Mouse (Mus musculus): ENCODE measurements around the gene Cacna1i. TPM values are rescaled to one million over a fixed set of nuclear protein-coding genes. Genes with fewer than 3 reads are reported as not detected.

Gene Cacna1i
- total RNA-seq, 1 experiment from 2014 or later, result not detected

DNA sequence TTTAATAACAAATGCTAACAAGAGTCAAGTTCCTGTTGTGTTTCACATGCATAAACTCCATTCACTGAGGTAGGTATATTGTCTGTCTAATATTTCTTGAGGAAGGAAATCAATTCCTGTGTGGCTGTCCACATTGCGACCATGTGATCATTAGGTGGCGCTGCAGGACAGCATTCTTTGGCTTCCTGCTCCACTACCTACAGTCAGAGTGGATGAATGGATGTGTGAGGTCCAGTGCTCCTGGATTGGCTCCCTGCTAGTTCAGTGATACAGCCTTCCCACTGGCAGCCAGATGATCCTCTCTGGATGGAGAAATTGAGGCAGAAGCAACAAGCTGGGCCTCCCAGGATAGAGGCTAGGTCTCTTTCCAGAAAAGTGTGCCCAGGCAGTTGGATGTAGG is 20.8 kb upstream of the Cacna1i start:
- peak; percentile 75 for ATAC-seq (replicated peaks; ENCODE audit: low read depth, poor library complexity, severe bottlenecking)

DNA sequence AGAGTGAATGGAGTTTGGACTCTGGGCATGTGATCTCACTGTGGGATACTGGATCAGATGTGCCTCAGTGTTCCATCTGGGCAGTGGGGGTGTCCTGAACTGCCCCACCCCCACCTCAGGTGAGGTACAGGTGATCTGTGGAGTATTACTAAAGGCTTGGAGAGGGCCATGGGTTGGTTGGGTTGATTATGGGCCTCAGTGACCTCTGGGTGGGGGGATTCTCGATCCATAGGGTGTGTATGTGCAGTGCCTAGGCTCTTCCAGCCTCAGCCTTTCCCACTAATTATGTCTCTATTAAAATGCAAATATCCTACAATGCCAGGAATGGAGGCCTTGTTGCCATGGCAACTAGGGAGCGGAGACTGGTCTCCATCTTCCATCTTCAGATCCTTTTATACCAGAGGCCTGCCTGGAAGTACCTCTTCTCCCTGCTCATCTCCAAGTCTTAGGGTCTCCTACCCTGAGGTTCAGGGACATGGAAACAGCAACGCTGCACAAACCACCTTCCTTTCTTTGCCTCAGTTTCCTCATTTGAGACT is 15.1 kb upstream of the Cacna1i start:
- ATAC-seq (replicated peaks; ENCODE audit: low read depth, poor library complexity, severe bottlenecking), result no peak

DNA sequence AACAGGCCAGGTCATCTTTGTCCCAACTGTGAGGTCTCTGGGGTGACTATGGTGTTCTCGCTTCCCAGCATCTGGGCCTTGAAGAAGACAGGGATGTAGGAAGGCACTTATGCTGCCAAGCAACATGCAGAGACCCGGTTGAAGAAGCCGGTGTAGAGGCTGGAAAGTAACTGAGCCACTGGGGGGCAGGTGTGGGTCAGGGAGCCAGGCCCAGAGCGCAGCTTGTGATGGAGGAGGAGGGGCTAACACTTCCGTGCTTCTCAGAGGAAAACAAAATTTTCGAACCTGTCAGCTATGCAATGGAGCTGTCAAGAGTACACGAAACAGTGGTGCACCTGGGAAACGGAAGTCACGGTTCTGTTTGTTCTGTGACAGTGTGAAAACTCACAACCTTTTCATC is 9.9 kb upstream of the Cacna1i start:
- ATAC-seq (replicated peaks; ENCODE audit: low read depth, poor library complexity, severe bottlenecking), result no peak

DNA sequence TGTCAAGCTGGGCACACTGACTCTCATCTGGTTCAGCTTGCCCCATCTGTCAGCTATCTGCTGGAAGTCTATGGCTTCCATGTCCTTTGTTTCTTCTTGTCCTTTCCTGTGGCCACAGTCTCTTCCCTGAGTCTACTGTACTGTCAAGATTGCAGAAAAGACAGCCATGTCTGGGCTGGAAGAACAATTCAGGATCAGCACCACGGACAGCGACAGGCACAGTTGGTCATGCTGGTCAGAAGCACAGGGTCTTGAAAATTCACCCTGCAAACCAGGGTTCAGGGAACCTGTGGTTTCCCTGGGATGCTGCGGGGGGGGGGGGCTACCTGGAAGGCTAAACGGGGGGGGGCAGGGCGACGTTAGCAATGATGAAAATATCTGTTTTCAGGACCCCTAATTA is 9.4 kb upstream of the Cacna1i start:
- ATAC-seq (replicated peaks; ENCODE audit: low read depth, poor library complexity, severe bottlenecking), result peak; percentile 72; the same call in 1 of the 2 replicates

DNA sequence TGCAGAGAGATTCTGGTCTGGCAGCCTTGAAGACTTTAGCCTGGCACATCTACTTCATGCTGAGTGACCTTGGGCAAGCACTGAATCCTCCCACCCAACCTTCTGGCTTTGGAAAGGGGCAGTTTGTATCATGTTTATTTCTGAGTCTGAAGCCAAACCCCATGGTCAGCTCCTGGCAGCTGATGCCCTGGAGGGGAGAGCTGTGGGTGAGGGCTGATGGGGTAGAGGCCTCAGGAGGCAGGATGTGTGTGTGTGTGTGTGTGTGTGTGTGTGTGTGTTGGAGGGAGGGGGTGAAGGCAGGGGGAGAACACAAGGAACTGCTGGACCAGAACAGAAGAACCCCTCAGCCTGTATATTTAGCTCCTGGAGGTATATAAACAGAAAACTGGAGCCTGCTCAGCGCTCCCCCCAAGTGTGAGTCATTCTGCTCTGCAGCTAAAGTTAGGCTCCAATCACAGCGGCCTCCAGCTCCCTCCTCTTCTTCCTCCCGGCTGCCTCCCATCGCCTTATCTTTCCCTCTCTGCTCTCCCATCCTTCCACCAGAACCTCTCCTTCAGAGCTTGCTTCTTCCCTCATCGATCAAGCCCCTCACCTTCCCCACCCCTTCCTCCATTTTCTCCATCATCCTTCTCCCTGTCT is 8.8 kb upstream of the Cacna1i start:
- ATAC-seq (replicated peaks; ENCODE audit: low read depth, poor library complexity, severe bottlenecking), result no peak

DNA sequence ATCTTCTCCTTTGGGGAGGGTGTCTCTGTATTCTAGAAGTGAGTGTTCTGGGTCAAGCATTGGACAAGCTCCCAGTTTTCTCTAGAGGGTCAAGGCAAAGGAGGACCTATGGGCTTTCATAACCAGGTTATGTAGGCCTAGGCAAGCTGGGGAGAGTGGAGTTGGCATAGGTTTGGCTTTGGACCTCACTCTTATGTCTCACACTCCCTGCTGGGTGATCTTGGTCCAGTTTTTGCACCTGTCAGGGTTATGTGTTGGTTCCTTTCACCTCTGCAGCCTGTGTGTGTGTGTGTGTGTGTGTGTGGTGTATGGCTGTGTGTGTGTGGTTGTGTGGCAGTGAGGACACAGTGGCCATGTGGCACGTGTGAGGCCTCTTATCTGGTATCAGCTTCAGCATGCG is 8.0 kb upstream of the Cacna1i start:
- ATAC-seq (replicated peaks; ENCODE audit: low read depth, poor library complexity, severe bottlenecking), result no peak

DNA sequence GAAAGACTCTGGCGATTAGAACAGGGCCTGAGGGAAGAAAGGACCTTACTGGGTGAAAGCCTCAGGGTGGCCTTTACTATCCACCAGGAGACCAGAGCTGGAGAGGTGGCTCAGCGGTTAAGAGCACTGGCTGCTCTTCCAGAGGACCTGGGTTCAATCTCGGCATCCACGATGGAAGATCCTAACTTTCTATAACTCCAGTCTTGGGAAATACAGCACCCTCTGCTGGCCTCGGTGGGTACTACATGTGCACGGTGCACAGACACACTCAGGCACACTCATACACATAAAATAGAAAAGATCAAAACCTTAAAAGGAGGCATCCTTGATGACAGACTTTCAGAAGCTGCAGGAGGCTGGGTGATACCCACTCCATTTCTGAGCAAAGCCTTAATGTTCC is 6.4 kb upstream of the Cacna1i start:
- peak; percentile 80 for ATAC-seq (replicated peaks; ENCODE audit: low read depth, poor library complexity, severe bottlenecking)

DNA sequence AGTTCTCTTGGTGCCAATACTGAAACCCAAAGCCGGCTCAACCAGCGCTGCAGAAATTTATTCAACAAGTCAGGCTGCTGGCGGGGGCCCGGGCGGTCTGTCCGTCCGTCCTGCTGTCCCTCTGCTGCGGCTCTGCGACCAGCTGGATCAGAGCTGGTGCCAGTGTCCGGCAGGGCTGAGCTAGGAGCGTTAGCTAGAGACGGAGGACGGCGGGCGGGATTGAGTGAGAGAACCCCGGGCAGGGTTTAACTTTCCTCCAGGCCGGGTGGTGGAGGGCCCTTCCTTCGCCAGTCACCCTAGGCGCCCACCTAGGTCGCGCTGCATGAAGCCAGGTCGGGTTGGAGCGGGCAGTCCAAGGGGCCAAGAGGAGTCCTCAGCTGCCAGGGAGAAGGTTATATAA is 998 bp downstream of the Cacna1i start:
- ATAC-seq (replicated peaks; ENCODE audit: low read depth, poor library complexity, severe bottlenecking), result no peak

DNA sequence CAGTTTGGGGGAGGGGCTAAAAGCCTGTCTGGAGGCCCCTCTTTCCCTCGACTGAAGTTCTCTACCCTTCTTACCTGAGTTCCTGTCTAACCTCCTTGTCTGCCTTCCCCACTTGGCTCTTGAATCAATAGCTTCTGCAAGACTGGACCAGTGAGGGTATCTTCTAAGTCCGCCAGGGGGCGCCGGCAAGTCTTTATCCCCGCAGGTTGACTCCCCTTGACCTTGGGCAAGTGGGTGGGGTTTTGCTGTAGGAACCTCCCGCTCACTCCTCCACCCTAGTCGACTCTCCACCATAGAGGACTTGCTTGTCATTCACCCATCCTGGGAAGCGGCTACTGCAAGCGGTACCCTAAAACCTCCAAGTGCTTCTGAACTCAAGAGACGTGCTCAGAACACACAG is 2.4 kb downstream of the Cacna1i start:
- peak; percentile 95 for ATAC-seq (replicated peaks; ENCODE audit: low read depth, poor library complexity, severe bottlenecking)

DNA sequence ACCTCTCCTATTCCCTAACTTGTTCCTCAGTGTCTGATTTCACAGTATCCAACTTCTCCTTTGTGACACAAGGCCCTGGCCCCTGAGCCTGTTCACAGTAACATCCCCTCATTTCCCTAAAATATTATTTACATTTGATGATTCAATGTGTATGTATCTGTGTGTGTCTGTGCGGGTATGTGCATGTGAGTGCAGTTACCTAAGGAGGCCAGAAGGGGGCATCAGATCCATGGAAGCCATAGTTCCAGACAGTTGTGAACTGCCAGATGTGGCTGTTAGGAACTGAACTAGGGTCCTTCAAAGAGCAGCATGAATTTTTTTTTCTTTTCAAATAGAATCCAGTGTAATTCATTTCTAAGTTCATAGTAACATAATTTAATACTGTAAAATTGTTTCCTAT is 10.1 kb downstream of the Cacna1i start:
- ATAC-seq (replicated peaks; ENCODE audit: low read depth, poor library complexity, severe bottlenecking), result no peak

DNA sequence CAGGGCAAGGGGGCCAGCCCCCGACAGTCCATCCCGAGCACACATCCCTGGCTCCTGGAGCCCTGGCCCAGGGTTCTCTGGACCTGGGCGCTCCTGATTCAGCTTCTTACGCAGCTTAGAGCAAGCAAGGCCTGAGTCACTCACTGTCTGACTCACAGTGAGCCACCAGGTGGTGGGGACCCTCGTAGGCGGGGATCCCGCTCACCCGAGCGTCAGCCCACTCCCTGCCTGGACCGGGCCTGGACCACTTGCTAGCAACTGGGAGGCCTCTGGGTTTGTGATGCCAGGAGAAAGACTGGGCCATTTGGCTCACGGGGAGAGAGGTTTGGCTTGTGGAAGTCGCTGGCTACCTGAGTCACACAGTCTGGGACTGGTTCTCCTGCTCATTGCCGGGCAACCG is 16.7 kb downstream of the Cacna1i start:
- ATAC-seq (replicated peaks; ENCODE audit: low read depth, poor library complexity, severe bottlenecking), result no peak

DNA sequence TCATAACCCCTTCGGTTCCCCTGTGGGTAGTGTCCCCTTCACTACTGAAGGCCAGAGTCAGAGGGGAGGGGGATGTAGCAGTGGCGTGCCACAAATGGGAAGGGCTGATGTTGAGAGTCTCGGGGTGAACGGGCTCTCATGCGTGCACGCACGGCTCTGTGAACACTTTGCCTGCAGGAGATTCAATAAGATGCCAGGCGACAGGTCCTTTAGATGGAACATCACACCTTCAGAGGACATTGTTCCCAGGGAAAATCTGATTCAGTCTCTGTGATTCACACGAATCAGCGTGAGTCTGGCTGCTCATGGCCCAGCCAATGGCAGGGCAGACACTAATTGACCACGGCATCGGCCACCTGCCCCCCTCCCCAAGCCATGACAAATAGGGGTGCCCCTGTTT is 17.1 kb downstream of the Cacna1i start:
- ATAC-seq (replicated peaks; ENCODE audit: low read depth, poor library complexity, severe bottlenecking), result no peak

DNA sequence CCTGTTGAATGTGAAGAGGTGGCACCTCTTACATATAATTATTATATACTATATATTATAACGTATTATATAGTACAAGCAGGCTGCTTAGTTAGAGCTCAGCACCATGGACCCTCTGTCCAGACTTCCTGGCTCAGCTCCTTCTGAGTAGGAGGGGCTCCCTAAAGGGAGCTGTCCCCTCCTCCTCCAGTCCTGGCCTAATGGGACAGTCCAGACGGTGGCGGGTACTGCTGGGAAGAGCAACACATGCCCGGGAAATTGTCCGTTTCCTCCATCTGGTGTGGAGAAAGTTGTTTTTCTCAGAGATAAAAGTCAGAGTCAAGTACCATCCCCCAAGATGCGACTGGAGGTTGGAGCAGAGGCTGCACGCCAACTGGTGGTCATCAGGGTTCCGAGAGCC is 19.1 kb downstream of the Cacna1i start:
- ATAC-seq (replicated peaks; ENCODE audit: low read depth, poor library complexity, severe bottlenecking), result no peak

DNA sequence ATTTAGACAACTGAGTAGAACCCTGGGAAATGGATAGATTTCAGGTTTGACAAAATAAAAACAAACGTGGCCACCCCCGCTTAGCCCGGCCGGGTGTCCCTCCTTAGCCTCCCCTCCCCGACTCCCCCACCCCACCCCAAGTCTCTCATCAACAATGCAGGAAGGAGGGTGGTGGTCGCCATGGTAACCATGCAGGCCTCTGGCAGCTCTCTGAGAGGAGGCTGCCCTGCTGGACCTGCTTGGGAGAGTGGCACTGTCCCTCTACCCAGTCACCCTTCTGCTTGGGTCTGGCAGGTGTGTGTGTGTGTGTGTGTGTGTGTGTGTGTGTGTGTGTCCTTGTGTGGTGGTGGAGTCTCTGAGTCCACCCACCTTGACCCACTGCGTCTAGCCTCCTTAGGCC is 27.7 kb downstream of the Cacna1i start:
- no peak for ATAC-seq (replicated peaks; ENCODE audit: low read depth, poor library complexity, severe bottlenecking)

DNA sequence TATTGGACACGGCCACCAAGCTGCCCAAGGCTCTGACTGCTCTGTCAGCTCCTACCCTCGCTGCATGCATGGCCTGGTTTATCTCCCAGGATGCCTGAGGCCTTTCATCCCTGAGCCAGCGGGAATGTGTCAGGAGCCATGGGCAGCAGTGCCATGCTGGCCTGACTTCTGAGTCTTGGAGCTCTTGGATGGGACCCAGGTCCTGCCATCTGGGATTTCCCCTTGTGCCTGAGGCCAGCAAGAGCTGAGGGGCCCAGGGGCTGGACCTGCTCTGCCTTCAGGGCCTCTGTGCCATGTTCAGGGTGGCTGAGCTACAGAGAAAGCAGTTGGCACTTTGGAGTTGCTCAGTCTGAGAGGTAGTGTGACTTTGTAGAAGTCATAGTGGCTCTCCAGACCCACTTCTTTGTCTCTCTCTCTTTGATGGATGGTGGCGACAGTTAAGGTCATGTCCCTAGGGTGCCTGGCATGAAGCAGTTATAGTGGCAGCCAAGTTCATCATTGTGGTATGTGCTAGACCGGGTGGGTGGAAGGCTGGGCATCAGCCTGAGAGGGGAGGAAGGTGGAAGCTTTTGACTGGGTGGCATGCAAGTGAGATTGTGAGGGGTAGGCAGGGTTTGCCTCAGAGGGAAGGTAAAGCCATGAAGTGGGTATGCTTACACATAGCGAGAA is 30.1 kb downstream of the Cacna1i start:
- no peak for ATAC-seq (replicated peaks; ENCODE audit: low read depth, poor library complexity, severe bottlenecking)

DNA sequence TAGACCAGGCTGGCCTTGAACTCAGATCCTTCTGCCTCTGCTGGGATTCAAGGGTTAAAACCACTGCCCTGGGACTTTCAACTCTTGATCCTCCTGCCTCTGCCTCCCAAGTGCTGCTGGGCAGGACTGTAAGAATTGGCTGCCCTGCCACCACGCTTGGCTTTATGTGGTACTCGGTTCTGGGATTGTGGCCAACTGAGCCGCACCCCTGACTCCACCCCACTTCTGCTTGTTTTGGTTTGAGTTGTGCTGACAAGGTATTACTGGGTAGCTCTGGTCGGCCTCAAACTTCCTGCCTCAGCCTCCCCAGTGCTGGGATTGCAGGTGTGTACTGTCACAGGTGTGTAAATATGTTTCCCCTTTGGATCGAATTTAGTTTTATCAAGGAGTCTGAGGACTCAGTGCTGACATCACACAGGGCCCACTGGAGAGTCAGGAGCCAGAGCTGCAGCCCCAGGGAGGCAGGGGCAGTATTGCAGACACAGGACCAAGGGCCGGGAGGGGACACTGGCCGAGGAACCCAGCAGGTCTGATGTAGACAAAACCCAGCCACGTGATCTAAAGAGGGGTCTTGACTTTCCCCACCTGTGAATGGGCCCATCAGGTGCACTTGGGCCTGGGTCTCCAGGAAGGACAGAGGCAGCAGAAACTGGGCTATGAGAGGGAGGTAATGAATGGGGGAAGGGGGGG is 30.9 kb downstream of the Cacna1i start:
- ATAC-seq (replicated peaks; ENCODE audit: low read depth, poor library complexity, severe bottlenecking), result 0 out of 2 replicates have a peak, but pooled peaks have one; percentile 42

DNA sequence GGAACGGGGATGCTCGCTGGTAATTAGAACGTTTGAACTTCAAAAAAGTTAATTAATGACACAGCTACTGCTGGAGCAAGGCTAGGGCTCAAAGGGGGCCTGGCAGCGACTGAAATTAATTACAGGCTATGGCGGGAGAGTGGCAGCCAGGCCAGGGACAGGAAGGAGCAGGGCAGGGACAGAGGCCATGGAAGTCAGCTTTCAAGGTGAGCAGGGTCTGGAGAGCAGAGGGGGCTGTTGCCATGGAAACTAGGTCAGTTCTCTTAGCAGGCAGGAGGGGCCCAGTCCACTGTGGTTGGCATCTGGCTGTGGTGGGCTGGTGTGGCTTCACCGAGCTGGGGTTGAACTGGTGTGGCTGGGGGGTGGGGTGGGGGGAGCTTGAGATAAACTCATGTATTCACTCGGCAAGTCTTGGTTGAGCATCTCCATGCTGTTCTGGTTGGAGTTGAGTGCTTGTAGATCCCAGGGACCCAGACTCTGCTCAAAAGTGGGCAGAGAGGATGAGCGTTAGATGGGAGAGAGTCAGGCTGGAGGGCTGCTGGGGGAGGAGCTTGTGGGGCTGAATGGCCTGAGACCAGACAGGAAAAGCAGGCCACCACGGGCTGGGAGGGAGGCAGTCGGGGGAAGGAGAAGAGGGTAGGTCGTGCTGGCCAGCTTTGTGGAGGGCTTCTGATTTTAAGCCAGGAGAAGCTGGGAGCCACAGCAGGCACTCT is 31.7 kb downstream of the Cacna1i start:
- no peak for ATAC-seq (replicated peaks; ENCODE audit: low read depth, poor library complexity, severe bottlenecking)

DNA sequence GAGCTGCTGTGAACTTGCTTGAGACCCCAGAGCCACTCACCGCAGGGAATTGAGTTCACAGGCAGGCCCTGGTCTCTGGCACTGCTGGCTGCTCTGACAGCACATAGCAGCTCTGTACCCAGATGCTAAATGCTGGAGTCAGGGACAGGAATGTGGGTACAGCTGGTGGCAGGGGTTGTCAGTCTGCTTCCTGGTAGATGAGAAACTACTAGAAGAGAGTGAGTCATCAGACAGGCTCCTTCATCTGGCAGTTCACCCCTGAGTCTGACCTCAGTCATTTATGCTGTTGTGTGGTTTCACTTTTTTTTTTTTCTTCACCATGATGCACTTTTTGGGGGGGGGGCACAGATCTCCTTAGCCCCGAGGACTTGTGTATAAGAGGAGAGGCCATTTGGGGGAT is 32.3 kb downstream of the Cacna1i start:
- no peak for ATAC-seq (replicated peaks; ENCODE audit: low read depth, poor library complexity, severe bottlenecking)

DNA sequence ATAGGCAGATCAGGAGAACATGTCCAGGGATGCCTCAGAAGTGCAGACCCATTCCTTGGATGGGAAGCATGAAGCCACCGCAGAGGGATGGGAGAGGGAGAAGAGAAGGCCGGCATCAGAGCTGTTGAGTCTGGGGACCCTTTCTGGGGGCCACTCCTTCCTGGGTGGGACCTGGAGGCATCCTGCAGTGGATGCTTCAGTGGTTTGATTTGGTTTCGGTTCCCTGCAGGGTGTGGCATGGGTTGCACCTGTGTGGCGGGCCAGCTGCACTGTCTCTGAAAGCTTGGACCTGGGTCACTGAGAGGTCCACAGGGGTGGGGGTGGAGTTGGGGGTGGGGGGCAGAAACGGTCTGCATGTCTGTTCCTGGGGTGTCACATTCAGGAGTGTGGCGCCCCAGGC is 32.9 kb downstream of the Cacna1i start:
- no peak for ATAC-seq (replicated peaks; ENCODE audit: low read depth, poor library complexity, severe bottlenecking)

DNA sequence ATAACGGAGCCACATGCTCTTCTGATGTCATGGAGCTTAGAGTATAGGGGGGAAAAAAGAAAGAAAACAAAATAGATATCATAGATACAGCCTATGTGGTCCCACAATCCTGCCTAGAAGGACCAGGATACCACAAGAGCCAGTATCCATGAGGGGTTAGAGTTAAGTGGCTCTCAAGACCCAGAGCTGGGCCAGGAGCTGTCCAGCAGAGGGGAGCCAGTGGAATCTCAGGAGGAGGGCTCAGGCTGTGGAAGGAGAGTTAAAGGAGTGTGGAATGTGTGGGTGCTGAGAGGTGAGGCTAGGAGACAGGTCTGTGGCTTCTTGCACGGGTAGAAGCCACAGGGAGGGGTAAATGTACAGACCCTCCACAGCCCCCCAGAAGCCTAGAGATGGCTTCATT is 38.2 kb downstream of the Cacna1i start:
- no peak for ATAC-seq (replicated peaks; ENCODE audit: low read depth, poor library complexity, severe bottlenecking)

DNA sequence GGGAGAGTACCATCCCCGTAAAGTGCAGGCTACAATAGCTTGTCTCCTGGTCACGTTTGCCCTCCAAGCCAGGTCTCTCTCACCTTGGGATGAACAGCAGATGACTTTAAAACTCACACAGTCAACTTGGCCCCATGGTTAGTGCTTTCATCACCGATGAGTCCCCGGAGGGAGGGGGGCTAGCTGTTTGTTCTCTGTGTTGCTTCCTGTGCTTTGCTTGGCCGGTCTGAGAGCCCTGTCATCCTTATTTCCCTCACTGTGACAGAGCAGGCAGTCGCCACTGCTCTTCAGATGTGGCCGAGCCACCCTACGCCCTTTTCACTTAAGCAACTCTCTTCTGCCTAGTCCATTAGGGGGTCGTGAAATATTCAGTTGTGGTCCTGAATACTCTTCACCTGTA is 38.7 kb downstream of the Cacna1i start:
- no peak for ATAC-seq (replicated peaks; ENCODE audit: low read depth, poor library complexity, severe bottlenecking)
